Mouse (Mus musculus) MEL (cell line): ENCODE measurements around the gene Ercc6l. TPM values are rescaled to one million over a fixed set of nuclear protein-coding genes. Genes with fewer than 3 reads are reported as not detected.

ENCODE experiments used
- DNase-seq: peaks from one replicate; pipeline ENCODE4 v3.0.0; 2011; ENCODE audit warnings: low read depth, low spot score
- H3K27ac ChIP-seq: 2 replicates; pipeline ENCODE4 v1.5.1; 2012; ENCODE audit warnings: low read depth, mild to moderate bottlenecking, control low read depth, low read length, moderate library complexity; ENCODE audit not compliant: control insufficient read depth
- H3K27me3 ChIP-seq, 2 experiments: fragments of 150-350 bp in 1 of 2; sonication (generic) in 1 of 2; 2 replicates each; pipeline ENCODE4 v1.6.1; 2012; ENCODE audit warnings: low read length in 2 of 2, mild to moderate bottlenecking in 2 of 2, improper control_type of control experiment in 1 of 2, moderate library complexity in 1 of 2; ENCODE audit not compliant: insufficient read depth in 2 of 2, control insufficient read depth in 1 of 2
- H3K36me3 ChIP-seq, 2 experiments: 2 replicates each; pipeline ENCODE4 v1.6.1; 2012 to 2014; ENCODE audit warnings: low read length in 2 of 2, improper control_type of control experiment in 1 of 2, inconsistent platforms in 1 of 2, mild to moderate bottlenecking in 1 of 2; ENCODE audit not compliant: insufficient read depth in 2 of 2, control insufficient read depth in 1 of 2
- H3K4me1 ChIP-seq, 2 experiments: fragments of 150-350 bp in 1 of 2; sonication (generic) in 1 of 2; 2 replicates each; pipeline ENCODE4 v1.6.1; 2012; ENCODE audit warnings: low read length in 2 of 2, improper control_type of control experiment in 1 of 2, mild to moderate bottlenecking in 1 of 2; ENCODE audit not compliant: insufficient read depth in 2 of 2, control insufficient read depth in 1 of 2
- H3K4me3 ChIP-seq, 2 experiments: fragments of 150-350 bp in 1 of 2; sonication (generic) in 1 of 2; 2 replicates each; pipeline ENCODE4 v1.5.1; 2012; ENCODE audit warnings: low read depth in 2 of 2, low read length in 2 of 2, mild to moderate bottlenecking in 2 of 2, moderate library complexity in 2 of 2, control low read depth in 1 of 2, improper control_type of control experiment in 1 of 2; ENCODE audit not compliant: control insufficient read depth in 1 of 2, insufficient read depth in 1 of 2
- H3K79me2 ChIP-seq: 2 replicates; pipeline ENCODE4 v1.6.1; 2012; ENCODE audit warnings: mild to moderate bottlenecking, low read length, moderate library complexity; ENCODE audit not compliant: control insufficient read depth, poor library complexity, insufficient read depth
- H3K9ac ChIP-seq: 2 replicates; pipeline ENCODE4 v1.6.1; 2012; ENCODE audit warnings: low read depth, mild to moderate bottlenecking, control low read depth, low read length, moderate library complexity; ENCODE audit not compliant: control insufficient read depth, poor library complexity, severe bottlenecking
- H3K9me3 ChIP-seq: fragments of 150-350 bp; sonication (generic); replicated peaks from 2 replicates; pipeline ENCODE4 v1.6.1; 2012; ENCODE audit warnings: mild to moderate bottlenecking, low read length, improper control_type of control experiment, moderate library complexity; ENCODE audit not compliant: insufficient read depth
- BHLHE40 ChIP-seq: IDR thresholded peaks from 2 replicates; pipeline ENCODE4 v1.6.1; 2012; ENCODE audit warnings: low read depth, mild to moderate bottlenecking, inconsistent platforms, low read length, improper control_type of control experiment, borderline replicate concordance
- CHD1 ChIP-seq: IDR thresholded peaks from 2 replicates; pipeline ENCODE4 v1.6.1; 2012; ENCODE audit warnings: low read depth, mild to moderate bottlenecking, inconsistent platforms, low read length, improper control_type of control experiment
- CHD2 ChIP-seq: IDR thresholded peaks from 2 replicates; pipeline ENCODE4 v1.6.1; 2011; ENCODE audit warnings: low read length, improper control_type of control experiment
- CTCF ChIP-seq, 3 experiments: IDR thresholded peaks in 2 of 3; conservative IDR thresholded peaks in 1 of 3; 2 replicates each; pipeline ENCODE4 v1.5.1; 2011 to 2012; ENCODE audit warnings: low read length in 3 of 3, low read depth in 2 of 3, mild to moderate bottlenecking in 2 of 3, improper control_type of control experiment in 1 of 3, inconsistent platforms in 1 of 3, mixed read lengths in 1 of 3, moderate library complexity in 1 of 3; ENCODE audit not compliant: control insufficient read depth in 1 of 3, insufficient read depth in 1 of 3, poor library complexity in 1 of 3, severe bottlenecking in 1 of 3
- E2F4 ChIP-seq: IDR thresholded peaks from 2 replicates; pipeline ENCODE4 v1.6.1; 2011; ENCODE audit warnings: low read depth, low read length, improper control_type of control experiment, borderline replicate concordance
- GATA1 ChIP-seq: IDR thresholded peaks from 2 replicates; pipeline ENCODE4 v1.6.1; 2011; ENCODE audit warnings: low read depth, low read length, improper control_type of control experiment
- JUND ChIP-seq: IDR thresholded peaks from 2 replicates; pipeline ENCODE4 v1.6.1; 2011; ENCODE audit warnings: low read depth, mild to moderate bottlenecking, improper control_type of control experiment, low read length
- KAT2A ChIP-seq: conservative IDR thresholded peaks from 2 replicates; pipeline ENCODE4 v1.6.1; 2012; ENCODE audit warnings: low read depth, low read length, improper control_type of control experiment, inconsistent platforms
- MAFK ChIP-seq: IDR thresholded peaks from 2 replicates; pipeline ENCODE4 v1.6.1; 2011; ENCODE audit warnings: low read depth, mild to moderate bottlenecking, low read length, improper control_type of control experiment, borderline replicate concordance
- MAX ChIP-seq: IDR thresholded peaks from 2 replicates; pipeline ENCODE4 v1.6.1; 2011; ENCODE audit warnings: low read length, improper control_type of control experiment
- MAZ ChIP-seq: IDR thresholded peaks from 2 replicates; pipeline ENCODE4 v1.6.1; 2012; ENCODE audit warnings: low read depth, mild to moderate bottlenecking, inconsistent platforms, low read length, improper control_type of control experiment
- MXI1 ChIP-seq: IDR thresholded peaks from 2 replicates; pipeline ENCODE4 v1.6.1; 2011; ENCODE audit warnings: mild to moderate bottlenecking, low read depth, low read length, improper control_type of control experiment
- MYB ChIP-seq: IDR thresholded peaks from 2 replicates; pipeline ENCODE4 v1.6.1; 2011; ENCODE audit warnings: mild to moderate bottlenecking, low read depth, low read length, improper control_type of control experiment
- MYC ChIP-seq: IDR thresholded peaks from 2 replicates; pipeline ENCODE4 v1.6.1; 2011; ENCODE audit warnings: low read depth, mild to moderate bottlenecking, low read length, improper control_type of control experiment, moderate library complexity
- POLR2A ChIP-seq, 2 experiments: IDR thresholded peaks; 2 replicates each; pipeline ENCODE4 v1.6.1; 2011 to 2012; ENCODE audit warnings: low read length in 2 of 2, mild to moderate bottlenecking in 2 of 2, control low read depth in 1 of 2, improper control_type of control experiment in 1 of 2, low read depth in 1 of 2, moderate library complexity in 1 of 2; ENCODE audit not compliant: control insufficient read depth in 1 of 2, insufficient read depth in 1 of 2, poor library complexity in 1 of 2
- POLR2AphosphoS2 ChIP-seq: IDR thresholded peaks from 2 replicates; pipeline ENCODE4 v1.6.1; 2011; ENCODE audit warnings: low read length, improper control_type of control experiment
- RAD21 ChIP-seq: IDR thresholded peaks from 2 replicates; pipeline ENCODE4 v1.6.1; 2011; ENCODE audit warnings: mild to moderate bottlenecking, low read depth, low read length, improper control_type of control experiment
- RCOR1 ChIP-seq: IDR thresholded peaks from 2 replicates; pipeline ENCODE4 v1.6.1; 2012; ENCODE audit warnings: low read depth, mild to moderate bottlenecking, inconsistent platforms, low read length, improper control_type of control experiment
- SIN3A ChIP-seq: IDR thresholded peaks from 2 replicates; pipeline ENCODE4 v1.6.1; 2012; ENCODE audit warnings: low read length, improper control_type of control experiment, inconsistent platforms
- SMC3 ChIP-seq: IDR thresholded peaks from 2 replicates; pipeline ENCODE4 v1.6.1; 2011; ENCODE audit warnings: low read depth, low read length, improper control_type of control experiment
- TAL1 ChIP-seq: IDR thresholded peaks from 2 replicates; pipeline ENCODE4 v1.6.1; 2012; ENCODE audit warnings: mild to moderate bottlenecking, inconsistent platforms, low read length, moderate library complexity, mixed read lengths
- TBP ChIP-seq: IDR thresholded peaks from 2 replicates; pipeline ENCODE4 v1.8.0; 2011; ENCODE audit warnings: low read depth, low read length, improper control_type of control experiment
- UBTF ChIP-seq: IDR thresholded peaks from 2 replicates; pipeline ENCODE4 v1.6.1; 2012; ENCODE audit warnings: low read depth, mild to moderate bottlenecking, inconsistent platforms, low read length, improper control_type of control experiment, moderate library complexity, borderline replicate concordance; ENCODE audit not compliant: insufficient read depth
- ZC3H11A ChIP-seq: IDR thresholded peaks from 2 replicates; pipeline ENCODE4 v1.6.1; 2012; ENCODE audit warnings: low read depth, mild to moderate bottlenecking, inconsistent platforms, low read length, improper control_type of control experiment
- polyA plus RNA-seq, 2 experiments: library from polyadenylated mRNA; stranded (reverse) in 1 of 2; unstranded in 1 of 2; fragments of >175 nt in 1 of 2; fragments of >200 nt in 1 of 2; gene quantifications; 2 replicates each; pipeline versions ENCODE4 v1.2.1 to v1.2.4; 2012; ENCODE audit warnings: low replicate concordance in 2 of 2, low read depth in 1 of 2; ENCODE audit not compliant: insufficient read length in 2 of 2, insufficient read depth in 1 of 2, missing spikeins in 1 of 2
- total RNA-seq: library from RNA; depleted of rRNA; stranded (reverse); fragments of 300-350 nt; gene quantifications from 2 replicates; pipeline ENCODE4 v1.2.3, GENCODE M21; 2012

The Ercc6l gene
- total and polyA plus RNA-seq, 3 experiments: 12.5 to 27.3 (median 14.1) TPM

DNA sequence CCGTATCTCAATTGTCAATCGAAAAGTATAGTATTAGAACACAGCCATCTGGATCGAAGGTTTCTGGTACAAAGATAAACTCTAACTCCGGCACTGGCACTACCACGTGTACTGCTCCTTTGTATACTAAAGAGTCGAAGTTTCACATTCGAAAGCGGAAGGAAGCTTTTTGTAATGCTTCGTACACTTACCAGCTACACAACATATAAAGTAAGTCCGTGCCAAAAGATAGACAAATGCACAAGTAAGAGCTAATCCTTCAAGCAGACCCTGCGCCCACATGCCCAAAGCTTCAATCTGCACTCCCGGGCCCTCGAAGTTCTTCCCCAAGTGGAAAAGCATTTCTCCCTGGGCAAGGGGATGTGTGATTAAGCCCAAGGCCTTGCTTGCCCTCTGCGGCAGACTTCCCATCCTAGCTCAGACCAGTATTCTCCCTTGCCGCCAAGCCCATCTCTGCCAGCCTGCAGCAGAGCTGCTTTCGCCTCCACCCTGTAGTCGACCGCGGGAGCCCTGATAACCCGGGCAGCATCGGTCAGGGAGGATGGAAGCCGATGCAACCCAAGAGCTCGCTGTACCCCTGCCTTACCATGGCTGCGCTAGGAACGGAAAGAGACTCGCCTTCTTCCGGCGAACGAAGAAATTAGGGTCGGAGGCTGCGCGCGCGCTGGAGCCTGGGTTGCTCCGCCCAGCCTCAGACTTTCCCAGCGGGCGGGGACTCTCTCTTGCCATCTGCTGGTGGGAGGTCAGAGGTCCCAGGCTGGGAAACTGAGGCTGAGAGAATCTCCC, 32.0 kb upstream of the Ercc6l start, which contains the start of gene Rps4x (continued):
- no peak for TF ChIP-seq MAZ
- TF ChIP-seq TBP: peak; percentile 92
- no peak for TF ChIP-seq JUND
- no peak for TF ChIP-seq GATA1
- TF ChIP-seq, all 39 proteins: peak for 17

DNA sequence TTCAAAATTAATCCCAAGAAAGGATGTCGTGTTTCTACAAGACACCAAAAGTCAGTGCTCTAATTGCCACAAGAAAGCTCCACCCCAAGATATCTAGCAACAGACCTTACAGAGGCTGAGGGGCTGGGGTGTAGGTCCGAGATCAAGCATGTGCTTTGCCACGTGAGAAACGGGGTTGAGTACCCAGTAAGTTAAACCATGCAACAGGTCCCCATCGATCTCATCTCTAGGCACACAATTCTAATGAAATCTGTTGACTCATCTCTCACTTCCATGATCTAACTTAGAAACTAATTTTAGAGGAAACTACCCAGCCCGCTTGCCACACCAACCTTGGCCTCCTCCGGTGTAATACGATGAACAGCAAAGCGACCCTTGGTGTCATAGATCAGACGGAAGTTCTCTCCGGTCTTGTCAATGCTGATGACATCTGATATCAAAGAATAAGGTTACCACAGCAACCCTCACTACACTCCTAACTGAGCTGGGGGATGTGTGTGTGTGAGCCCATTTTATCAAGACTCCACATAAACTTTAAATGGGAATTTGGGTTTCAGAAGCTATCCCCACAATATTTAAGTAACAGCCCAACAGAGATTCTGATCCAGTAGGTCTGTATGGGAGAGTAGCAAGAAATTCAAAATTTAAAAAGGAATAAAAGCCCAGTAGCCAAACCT, 30.3 kb upstream of the Ercc6l start:
- H3K27ac ChIP-seq: peak overlapping the region; percentile 81
- peaks cover 0 to 6% of the 10 kb centered on the region in 2 experiments; a peak in 1 of 4 replicates for H3K4me1 ChIP-seq
- H3K9me3 ChIP-seq: no peaks in the 10 kb centered on the region
- peak; percentile 54 for DNase-seq
- peak overlapping the region; percentile 72 to 90 for H3K4me3 ChIP-seq
- peaks cover 34% of the 10 kb centered on the region for H3K79me2 ChIP-seq
- no peaks in the 10 kb centered on the region for H3K27me3 ChIP-seq
- H3K9ac ChIP-seq: peak overlapping the region; percentile 95
- no peak for TF ChIP-seq BHLHE40
- TF ChIP-seq KAT2A: no peak
- peak; percentile 91 for TF ChIP-seq MXI1
- TF ChIP-seq MAX: peak; percentile 86
- 0 out of 2 replicates have a peak, but pooled peaks have one; percentile 44 for TF ChIP-seq POLR2AphosphoS2
- TF ChIP-seq TAL1: no peak
- TF ChIP-seq MYC: peak; percentile 94
- TF ChIP-seq MYB: no peak
- TF ChIP-seq SIN3A: peak; percentile 47
- 0 out of 2 replicates have a peak, but pooled peaks have one; percentile 76 for TF ChIP-seq CHD1
- 0 out of 4 replicates have a peak, but pooled peaks of 1 of the 2 experiments have one; percentile 47 for TF ChIP-seq POLR2A (IDR thresholded peaks at IDR 0.05; ENCODE audit: control insufficient read depth in 1 of 2, insufficient read depth in 1 of 2, low read depth in 1 of 2, low read length in 2 of 2, poor library complexity in 1 of 2)
- peaks cover 12 to 15% of the 10 kb centered on the region in 2 experiments; a peak in 3 of 4 replicates for H3K36me3 ChIP-seq

DNA sequence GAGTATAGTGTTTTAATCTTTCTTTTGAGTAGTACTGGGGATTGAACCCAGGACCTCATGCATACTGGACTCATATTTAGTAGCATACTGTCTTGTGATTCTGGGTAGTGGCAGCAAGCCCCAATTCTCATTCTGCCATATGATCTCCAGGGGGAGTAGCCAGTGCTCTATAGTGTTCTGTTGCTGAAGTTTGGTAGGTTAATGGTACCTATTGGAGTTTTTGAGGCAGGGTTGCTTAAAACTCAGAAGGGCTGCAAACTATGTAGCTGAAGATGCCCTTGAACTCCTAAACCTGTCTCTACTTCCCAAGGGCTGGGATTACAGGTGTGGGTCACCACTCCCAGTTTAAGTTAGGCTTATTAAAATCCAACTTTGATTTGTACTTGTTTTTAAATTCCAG, 25.7 kb upstream of the Ercc6l start:
- H3K9ac ChIP-seq: no peak overlapping the region
- TF ChIP-seq RCOR1 (no peak), TBP (0 out of 2 replicates have a peak, but pooled peaks have one; percentile 4), SMC3 (no peak), RAD21 (no peak), ZC3H11A (no peak), MAFK (no peak), GATA1 (no peak), MAZ (no peak), E2F4 (no peak), TAL1 (no peak), CHD2 (no peak), UBTF (no peak), MYC (no peak), MXI1 (no peak), POLR2A (IDR thresholded peaks at IDR 0.05; ENCODE audit: control insufficient read depth in 1 of 2, insufficient read depth in 1 of 2, low read depth in 1 of 2, low read length in 2 of 2, poor library complexity in 1 of 2) (peak in 1 of 2 experiments; percentile 50; a peak in 2 of 4 replicates), CTCF (IDR thresholded peaks at IDR 0.05 in 2 of 3, conservative IDR thresholded peaks at IDR 0.05 in 1 of 3; ENCODE audit: control insufficient read depth in 1 of 3, insufficient read depth in 1 of 3, low read depth in 2 of 3, low read length in 3 of 3, poor library complexity in 1 of 3, severe bottlenecking in 1 of 3) (no peak)
- TF ChIP-seq, all 39 proteins: peak for 2
- Histone ChIP-seq H3K27me3 (no peaks in the 10 kb centered on the region), H3K4me3 (no peak overlapping the region), H3K9me3 (no peaks in the 10 kb centered on the region), H3K27ac (no peak overlapping the region), H3K79me2 (peaks cover 19% of the 10 kb centered on the region), H3K4me1 (peaks cover 0 to 3% of the 10 kb centered on the region in 2 experiments; a peak in 1 of 4 replicates), H3K36me3 (peaks cover 9 to 15% of the 10 kb centered on the region in 2 experiments; a peak in 3 of 4 replicates)
- peak; percentile 45 for DNase-seq
